Mouse (Mus musculus) E14TG2a.4 (cell line): ENCODE results near the gene Trafd1.

Experiments
- H3K27me3 ChIP-seq: 2 replicates; pipeline ENCODE4 v1.6.1; 2014; ENCODE audit warnings: low read length, control low read depth; ENCODE audit not compliant: insufficient read depth
- H3K36me3 ChIP-seq: 2 replicates; pipeline ENCODE4 v1.6.1; 2014; ENCODE audit warnings: low read length, control low read depth; ENCODE audit not compliant: insufficient read depth
- H3K4me1 ChIP-seq: replicated peaks from 2 replicates; pipeline ENCODE4 v1.6.1; 2014; ENCODE audit warnings: low read depth, low read length, control low read depth
- H3K4me3 ChIP-seq: replicated peaks from 2 replicates; pipeline ENCODE4 v1.5.1; 2014; ENCODE audit warnings: mild to moderate bottlenecking, low read length
- H3K9me3 ChIP-seq: 2 replicates; pipeline ENCODE4 v1.6.1; 2014; ENCODE audit warnings: low read length, control low read depth
- CTCF ChIP-seq: conservative IDR thresholded peaks from 2 replicates; pipeline ENCODE4 v1.5.1; 2014; ENCODE audit warnings: low read length
- NANOG ChIP-seq: IDR thresholded peaks from 2 replicates; pipeline ENCODE4 v1.6.1; 2014; ENCODE audit warnings: borderline replicate concordance, low read length, mixed read lengths
- POU5F1 ChIP-seq: IDR thresholded peaks from 2 replicates; pipeline ENCODE4 v1.6.1; 2014; ENCODE audit warnings: low read length, borderline replicate concordance

Trafd1 gene

GRCm38 (mm10) chr5:121329333-121330058, 55.9 kb downstream of the Trafd1 start:
- H3K27me3 ChIP-seq: no peaks in the 10 kb centered on the region
- peaks cover 83% of the 10 kb centered on the region for H3K36me3 ChIP-seq
- peak overlapping the region; percentile 41; the same call in 1 of the 2 replicates for H3K4me3 ChIP-seq
- peaks cover 3% of the 10 kb centered on the region; the same call in 1 of the 2 replicates for H3K9me3 ChIP-seq
- no peak for TF ChIP-seq NANOG
- no peak for TF ChIP-seq CTCF
- no peak for TF ChIP-seq POU5F1
- peaks cover 54% of the 10 kb centered on the region for H3K4me1 ChIP-seq

GRCm38 (mm10) chr5:121326079-121326805, 59.2 kb downstream of the Trafd1 start:
- Histone ChIP-seq H3K27me3 (no peaks in the 10 kb centered on the region), H3K4me3 (no peak overlapping the region), H3K9me3 (peaks cover 3% of the 10 kb centered on the region; the same call in 1 of the 2 replicates), H3K4me1 (peaks cover 45% of the 10 kb centered on the region), H3K36me3 (peaks cover 86% of the 10 kb centered on the region)
- TF ChIP-seq NANOG (no peak), CTCF (no peak), POU5F1 (no peak)
